Mouse (Mus musculus) midbrain, embryonic 16.5 days (tissue): ENCODE measurements around the gene Hamp2. TPM values are rescaled to one million over a fixed set of nuclear protein-coding genes. Genes with fewer than 3 reads are reported as not detected.

Experiments used
- polyA plus RNA-seq: library from polyadenylated mRNA; unstranded; fragments of >200 nt; fragmentation: Nextera tagmentation; extraction: Ambion mirVana; gene quantifications from 2 replicates; pipeline ENCODE4 v1.2.1, GENCODE M21; 2015

Gene Hamp2
- polyA plus RNA-seq, 1 experiment from 2014 or later: not detected

Other genes starting within 250 kb of the Hamp2 start
- not detected in 2 replicates for gene 2200002J24Rik, start 225.8 kb downstream of the Hamp2 start, polyA plus RNA-seq
- 1.2 and 2.2 TPM in 2 replicates for gene Atp4a, start 212.5 kb downstream of the Hamp2 start, polyA plus RNA-seq
- 233 and 254 TPM in 2 replicates for gene Tmem147, start 195.1 kb downstream of the Hamp2 start, polyA plus RNA-seq
- 1.1 and 1.7 TPM in 2 replicates for gene Gapdhs, start 181.0 kb downstream of the Hamp2 start, polyA plus RNA-seq
- 1.6 and 2.0 TPM in 2 replicates for gene Sbsn, start 173.2 kb downstream of the Hamp2 start, polyA plus RNA-seq
- 2.8 and 3.6 TPM in 2 replicates for gene Dmkn, start 160.9 kb downstream of the Hamp2 start, polyA plus RNA-seq
- gene Krtdap, start 136.8 kb downstream of the Hamp2 start, polyA plus RNA-seq: not detected in 2 replicates
- 0.13 TPM in 1 of 2 replicates, not detected in the other for gene Ffar2, start 100.9 kb downstream of the Hamp2 start, polyA plus RNA-seq
- not detected in 2 replicates for gene Ffar3, start 68.5 kb downstream of the Hamp2 start, polyA plus RNA-seq
- not detected in 2 replicates for gene Ffar1, start 63.1 kb downstream of the Hamp2 start, polyA plus RNA-seq
- 0.06 TPM in 1 of 2 replicates, not detected in the other for gene Cd22, start 44.3 kb downstream of the Hamp2 start, polyA plus RNA-seq
- gene Mag, start 9.8 kb downstream of the Hamp2 start, polyA plus RNA-seq: 4.5 and 4.7 TPM in 2 replicates
- gene Hamp, start 19.4 kb upstream of the Hamp2 start, polyA plus RNA-seq: not detected in 2 replicates
- 28.6 and 29.6 TPM in 2 replicates for gene Usf2, start 32.1 kb upstream of the Hamp2 start, polyA plus RNA-seq
- 16.7 and 19.0 TPM in 2 replicates for gene Lsr, start 48.8 kb upstream of the Hamp2 start, polyA plus RNA-seq
- 0.60 and 0.84 TPM in 2 replicates for gene Fam187b, start 49.1 kb upstream of the Hamp2 start, polyA plus RNA-seq
- gene Fxyd5, start 117.8 kb upstream of the Hamp2 start, polyA plus RNA-seq: 19.0 and 24.4 TPM in 2 replicates
- 188 and 270 TPM in 2 replicates for gene Fxyd7, start 126.8 kb upstream of the Hamp2 start, polyA plus RNA-seq
- gene Fxyd1, start 132.5 kb upstream of the Hamp2 start, polyA plus RNA-seq: 11.2 and 17.3 TPM in 2 replicates
- gene Lgi4, start 134.7 kb upstream of the Hamp2 start, polyA plus RNA-seq: 0.15 and 0.35 TPM in 2 replicates
- not detected in 2 replicates for gene Fxyd3, start 152.0 kb upstream of the Hamp2 start, polyA plus RNA-seq
- 0.21 TPM in 1 of 2 replicates, not detected in the other for gene Hpn, start 190.6 kb upstream of the Hamp2 start, polyA plus RNA-seq
- 7.4 and 12.2 TPM in 2 replicates for gene Scn1b, start 202.3 kb upstream of the Hamp2 start, polyA plus RNA-seq
- 239 and 246 TPM in 2 replicates for gene Gramd1a, start 231.2 kb upstream of the Hamp2 start, polyA plus RNA-seq